ENCODE assay signal across 15 mouse cellular contexts in genomic region chr17:56587773-56588172, GRCm38 (mm10). TPM values are rescaled to one million over a fixed set of nuclear protein-coding genes. Genes with fewer than 3 reads are reported as not detected.
DNase-seq lines count a peak whose midpoint lies in the region; ATAC-seq and TF ChIP-seq lines count a peak whose summit lies in the region.
"Had no signal": no experiment of that assay in that cellular context is flagged by ENCODE, and none has a peak within 500 bp of the region (broad histone marks: within the 10 kb centered on the region; RNA-seq: fewer than 3 reads in every experiment).

No protein-coding gene starts in this region.

- no peak for ATAC-seq in forebrain, embryonic 12.5 days (ENCODE audit: low FRiP score)
- ATAC-seq in forebrain, postnatal 0 days, result no peak
- ATAC-seq in hindbrain, embryonic 11.5 days (ENCODE audit: low FRiP score), result no peak
- no peak for ATAC-seq in hindbrain, postnatal 0 days
- ATAC-seq in midbrain, embryonic 13.5 days, result no peak
- ATAC-seq in midbrain, embryonic 11.5 days (ENCODE audit: low FRiP score), result no peak
- ATAC-seq: intestine, embryonic 15.5 days had no signal

- no peak overlapping the region for H3ac ChIP-seq in myocyte (ENCODE audit: control insufficient read depth, insufficient read length)

- H3K4me2 ChIP-seq in forebrain, embryonic 12.5 days, result no peak overlapping the region
- no peak overlapping the region for H3K4me2 ChIP-seq in forebrain, postnatal 0 days (ENCODE audit: low read depth)
- no peak overlapping the region for H3K4me2 ChIP-seq in hindbrain, embryonic 11.5 days (replicated peaks; ENCODE audit: low read depth, low read length)
- no peak overlapping the region for H3K4me2 ChIP-seq in hindbrain, postnatal 0 days (ENCODE audit: low read depth, low read length)
- H3K4me2 ChIP-seq in midbrain, embryonic 13.5 days (replicated peaks), result peak overlapping the region; percentile 82
- H3K4me2 ChIP-seq in midbrain, embryonic 11.5 days, result no peak overlapping the region
- H3K4me2 ChIP-seq in myocyte (ENCODE audit: low read depth), result peak overlapping the region; percentile 94
- H3K4me2 ChIP-seq: intestine, embryonic 15.5 days; lung, embryonic 14.5 days had no signal

- peaks cover 44% of the 10 kb centered on the region for H3K4me1 ChIP-seq in forebrain, embryonic 12.5 days
- peaks cover 23% of the 10 kb centered on the region for H3K4me1 ChIP-seq in forebrain, postnatal 0 days (ENCODE audit: insufficient read depth)
- H3K4me1 ChIP-seq in hindbrain, embryonic 11.5 days (replicated peaks; ENCODE audit: control insufficient read depth, insufficient read depth, low read length), result peaks cover 16% of the 10 kb centered on the region
- peaks cover 16% of the 10 kb centered on the region for H3K4me1 ChIP-seq in hindbrain, postnatal 0 days (ENCODE audit: insufficient read depth, low read length)
- peaks cover 65% of the 10 kb centered on the region for H3K4me1 ChIP-seq in midbrain, embryonic 13.5 days (replicated peaks)
- peaks cover 24% of the 10 kb centered on the region for H3K4me1 ChIP-seq in midbrain, embryonic 11.5 days (ENCODE audit: control insufficient read depth, insufficient read depth, low read length)

- no peak for TF ChIP-seq CTCF in forebrain, postnatal 0 days (IDR thresholded peaks at IDR 0.05; ENCODE audit: low read depth)
- TF ChIP-seq CTCF in hindbrain, postnatal 0 days (IDR thresholded peaks at IDR 0.05; ENCODE audit: low read depth), result no peak

- TF ChIP-seq POLR2A in myocyte (IDR thresholded peaks at IDR 0.05; ENCODE audit: insufficient read length, low read depth), result no peak

- 74% methylated on average over 1 of the region's 1 CpGs for WGBS in forebrain, embryonic 12.5 days
- WGBS in forebrain, postnatal 0 days, result 84% methylated on average over 1 of the region's 1 CpGs
- WGBS in hindbrain, embryonic 11.5 days, result 95% methylated on average over 1 of the region's 1 CpGs
- 42% methylated on average over 1 of the region's 1 CpGs for WGBS in hindbrain, postnatal 0 days
- WGBS in midbrain, embryonic 13.5 days, result 75% methylated on average over 1 of the region's 1 CpGs
- WGBS in midbrain, embryonic 11.5 days, result 85% methylated on average over 1 of the region's 1 CpGs

- H3K36me3 ChIP-seq in forebrain, embryonic 12.5 days (replicated peaks), result peaks cover 68% of the 10 kb centered on the region
- H3K36me3 ChIP-seq in forebrain, postnatal 0 days (ENCODE audit: insufficient read depth), result peaks cover 61% of the 10 kb centered on the region
- H3K36me3 ChIP-seq in hindbrain, embryonic 11.5 days (ENCODE audit: control insufficient read depth, insufficient read depth, low read length), result peaks cover 28% of the 10 kb centered on the region
- peaks cover 42% of the 10 kb centered on the region for H3K36me3 ChIP-seq in hindbrain, postnatal 0 days (ENCODE audit: insufficient read depth, low read length)
- peaks cover 66% of the 10 kb centered on the region for H3K36me3 ChIP-seq in midbrain, embryonic 13.5 days
- peaks cover 30% of the 10 kb centered on the region for H3K36me3 ChIP-seq in midbrain, embryonic 11.5 days (ENCODE audit: control insufficient read depth, insufficient read depth, low read length)
- peaks cover 36% of the 10 kb centered on the region for H3K36me3 ChIP-seq in myocyte (ENCODE audit: control insufficient read depth, insufficient read depth)

- no peak overlapping the region for H3K9ac ChIP-seq in forebrain, embryonic 12.5 days
- H3K9ac ChIP-seq in forebrain, postnatal 0 days, result no peak overlapping the region
- H3K9ac ChIP-seq in hindbrain, embryonic 11.5 days (ENCODE audit: low read depth, low read length), result no peak overlapping the region
- H3K9ac ChIP-seq in hindbrain, postnatal 0 days (replicated peaks; ENCODE audit: low read length), result no peak overlapping the region
- 0 out of 2 replicates have a peak overlapping the region, but pooled peaks have one; percentile 95 for H3K9ac ChIP-seq in midbrain, embryonic 13.5 days (replicated peaks)
- H3K9ac ChIP-seq in midbrain, embryonic 11.5 days (ENCODE audit: low read length), result no peak overlapping the region
- H3K9ac ChIP-seq: intestine, embryonic 15.5 days; lung, embryonic 14.5 days had no signal

- 0 out of 2 replicates have a peak overlapping the region, but pooled peaks have one; percentile 31 for H3K27ac ChIP-seq in forebrain, embryonic 12.5 days
- no peak overlapping the region for H3K27ac ChIP-seq in forebrain, postnatal 0 days (ENCODE audit: low read depth, low read length)
- H3K27ac ChIP-seq in hindbrain, embryonic 11.5 days (ENCODE audit: low read depth, low read length), result no peak overlapping the region
- H3K27ac ChIP-seq in hindbrain, postnatal 0 days, result no peak overlapping the region
- H3K27ac ChIP-seq in midbrain, embryonic 13.5 days, result no peak overlapping the region
- no peak overlapping the region for H3K27ac ChIP-seq in midbrain, embryonic 11.5 days (ENCODE audit: low read depth, low read length)
- H3K27ac ChIP-seq: heart, adult 2 months; intestine, embryonic 15.5 days had no signal

- H3K27me3 ChIP-seq in forebrain, embryonic 12.5 days, result no peaks in the 10 kb centered on the region
- H3K27me3 ChIP-seq in forebrain, postnatal 0 days (ENCODE audit: insufficient read depth, low read length), result no peaks in the 10 kb centered on the region
- H3K27me3 ChIP-seq in hindbrain, embryonic 11.5 days (ENCODE audit: control insufficient read depth, insufficient read depth, low read length), result no peaks in the 10 kb centered on the region
- no peaks in the 10 kb centered on the region for H3K27me3 ChIP-seq in hindbrain, postnatal 0 days (ENCODE audit: insufficient read depth, low read length)
- no peaks in the 10 kb centered on the region for H3K27me3 ChIP-seq in midbrain, embryonic 13.5 days
- no peaks in the 10 kb centered on the region for H3K27me3 ChIP-seq in midbrain, embryonic 11.5 days (ENCODE audit: control insufficient read depth, insufficient read depth, low read length)
- H3K27me3 ChIP-seq in myocyte (ENCODE audit: control insufficient read depth, insufficient read depth, insufficient read length), result no peaks in the 10 kb centered on the region
- H3K27me3 ChIP-seq: intestine, embryonic 15.5 days had no signal

- H3K4me3 ChIP-seq in forebrain, embryonic 12.5 days (replicated peaks), result 0 out of 2 replicates have a peak overlapping the region, but pooled peaks have one; percentile 8
- H3K4me3 ChIP-seq in forebrain, postnatal 0 days (ENCODE audit: low read depth, low read length), result no peak overlapping the region
- H3K4me3 ChIP-seq in hindbrain, embryonic 11.5 days (ENCODE audit: low read depth, low read length), result peak overlapping the region; percentile 14; the same call in 1 of the 2 replicates
- H3K4me3 ChIP-seq in hindbrain, postnatal 0 days (ENCODE audit: low read length), result no peak overlapping the region
- H3K4me3 ChIP-seq in midbrain, embryonic 13.5 days (replicated peaks), result peak overlapping the region; percentile 93; the same call in 1 of the 2 replicates
- no peak overlapping the region for H3K4me3 ChIP-seq in midbrain, embryonic 11.5 days (ENCODE audit: low read depth, low read length)
- no peak overlapping the region for H3K4me3 ChIP-seq in myocyte
- H3K4me3 ChIP-seq: heart, adult 2 months; intestine, embryonic 15.5 days had no signal

- peaks cover 88% of the 10 kb centered on the region for H3K79me2 ChIP-seq in myocyte (ENCODE audit: control insufficient read depth, insufficient read depth)

- no peak for DNase-seq in forebrain, postnatal 0 days
- no peak for DNase-seq in hindbrain, embryonic 11.5 days (ENCODE audit: low spot score)
- no peak for DNase-seq in hindbrain, postnatal 0 days (ENCODE audit: low spot score)
- no peak for DNase-seq in midbrain, embryonic 11.5 days (ENCODE audit: low spot score, missing footprints)
- no peak for DNase-seq in layer of hippocampus, adult 18-20 months (ENCODE audit: low spot score in 2 of 2)
- DNase-seq: adrenal gland, adult 2 months; cerebellum, adult 9-10 months; heart, adult 2 months; lung, embryonic 14.5 days; right cerebral cortex, postnatal 14 days; thymus, adult 2 months had no signal

- no peaks in the 10 kb centered on the region for H3K9me3 ChIP-seq in forebrain, embryonic 12.5 days
- no peaks in the 10 kb centered on the region for H3K9me3 ChIP-seq in forebrain, postnatal 0 days (ENCODE audit: low read length)
- H3K9me3 ChIP-seq in hindbrain, embryonic 11.5 days (ENCODE audit: control insufficient read depth, low read length), result no peaks in the 10 kb centered on the region
- no peaks in the 10 kb centered on the region for H3K9me3 ChIP-seq in hindbrain, postnatal 0 days (ENCODE audit: low read length)
- no peaks in the 10 kb centered on the region for H3K9me3 ChIP-seq in midbrain, embryonic 13.5 days
- H3K9me3 ChIP-seq in midbrain, embryonic 11.5 days (ENCODE audit: control insufficient read depth, low read length), result no peaks in the 10 kb centered on the region
- H3K9me3 ChIP-seq: intestine, embryonic 15.5 days had no signal

RNA-seq across cellular contexts. Expression of gene Safb, which starts 3.1 kb away (rescaled TPM):
- 180 and 187 TPM in 2 replicates for polyA plus RNA-seq in forebrain, embryonic 12.5 days (2016; fragmentation: Nextera tagmentation; extraction: Ambion mirVana)
- 56.0 and 71.7 TPM in 2 replicates for total RNA-seq in forebrain, postnatal 0 days (2014; rRNA removed)
- polyA plus RNA-seq in forebrain, postnatal 0 days (2015; fragmentation: Nextera tagmentation; extraction: Ambion mirVana), result 61.8 and 82.8 TPM in 2 replicates
- 93.7 and 105 TPM in 2 replicates for polyA plus RNA-seq in hindbrain, embryonic 11.5 days (2014; fragmentation: Nextera tagmentation; extraction: Ambion mirVana)
- total RNA-seq in hindbrain, postnatal 0 days (2014; rRNA removed), result 40.8 and 47.0 TPM in 2 replicates
- 71.7 and 85.0 TPM in 2 replicates for polyA plus RNA-seq in hindbrain, postnatal 0 days (2015; fragmentation: Nextera tagmentation; extraction: Ambion mirVana)
- 112 and 127 TPM in 2 replicates for polyA plus RNA-seq in midbrain, embryonic 13.5 days (2015; fragmentation: Nextera tagmentation; extraction: Ambion mirVana)
- polyA plus RNA-seq in midbrain, embryonic 11.5 days (2014; fragmentation: Nextera tagmentation; extraction: Ambion mirVana), result 110 and 113 TPM in 2 replicates
- polyA plus RNA-seq in myocyte (2012; fragmentation: generic; extraction: Trizol), result 58.9 TPM
- 100 to 1,000 TPM; 162 to 163 TPM for total RNA-seq in layer of hippocampus, adult 18-20 months (2021)

RNA-seq across cellular contexts. Expression of gene Safb2, which starts 3.4 kb away (rescaled TPM):
- polyA plus RNA-seq in forebrain, embryonic 12.5 days (2016; fragmentation: Nextera tagmentation; extraction: Ambion mirVana), result 100 and 104 TPM in 2 replicates
- 27.2 and 35.1 TPM in 2 replicates for total RNA-seq in forebrain, postnatal 0 days (2014; rRNA removed)
- polyA plus RNA-seq in forebrain, postnatal 0 days (2015; fragmentation: Nextera tagmentation; extraction: Ambion mirVana), result 25.0 and 36.7 TPM in 2 replicates
- 47.6 and 56.1 TPM in 2 replicates for polyA plus RNA-seq in hindbrain, embryonic 11.5 days (2014; fragmentation: Nextera tagmentation; extraction: Ambion mirVana)
- total RNA-seq in hindbrain, postnatal 0 days (2014; rRNA removed), result 34.1 and 45.2 TPM in 2 replicates
- 48.4 and 52.5 TPM in 2 replicates for polyA plus RNA-seq in hindbrain, postnatal 0 days (2015; fragmentation: Nextera tagmentation; extraction: Ambion mirVana)
- 74.1 and 89.0 TPM in 2 replicates for polyA plus RNA-seq in midbrain, embryonic 13.5 days (2015; fragmentation: Nextera tagmentation; extraction: Ambion mirVana)
- polyA plus RNA-seq in midbrain, embryonic 11.5 days (2014; fragmentation: Nextera tagmentation; extraction: Ambion mirVana), result 45.8 and 46.5 TPM in 2 replicates
- polyA plus RNA-seq in myocyte (2012; fragmentation: generic; extraction: Trizol), result 35.3 TPM
- 100 to 1,000 TPM; 116 to 133 TPM for total RNA-seq in layer of hippocampus, adult 18-20 months (2021)

RNA-seq across cellular contexts. Expression of gene 2410015M20Rik, which starts 21.8 kb away (rescaled TPM):
- polyA plus RNA-seq in forebrain, embryonic 12.5 days (2016; fragmentation: Nextera tagmentation; extraction: Ambion mirVana), result 170 and 173 TPM in 2 replicates
- 66.0 and 124 TPM in 2 replicates for total RNA-seq in forebrain, postnatal 0 days (2014; rRNA removed)
- polyA plus RNA-seq in forebrain, postnatal 0 days (2015; fragmentation: Nextera tagmentation; extraction: Ambion mirVana), result 208 and 263 TPM in 2 replicates
- 184 and 192 TPM in 2 replicates for polyA plus RNA-seq in hindbrain, embryonic 11.5 days (2014; fragmentation: Nextera tagmentation; extraction: Ambion mirVana)
- 65.8 and 79.7 TPM in 2 replicates for total RNA-seq in hindbrain, postnatal 0 days (2014; rRNA removed)
- polyA plus RNA-seq in hindbrain, postnatal 0 days (2015; fragmentation: Nextera tagmentation; extraction: Ambion mirVana), result 222 and 247 TPM in 2 replicates
- polyA plus RNA-seq in midbrain, embryonic 13.5 days (2015; fragmentation: Nextera tagmentation; extraction: Ambion mirVana), result 198 and 199 TPM in 2 replicates
- 182 and 195 TPM in 2 replicates for polyA plus RNA-seq in midbrain, embryonic 11.5 days (2014; fragmentation: Nextera tagmentation; extraction: Ambion mirVana)
- polyA plus RNA-seq in myocyte (2012; fragmentation: generic; extraction: Trizol), result 587 TPM
- total RNA-seq in layer of hippocampus, adult 18-20 months (2021), result 100 to 1,000 TPM; 143 to 147 TPM

RNA-seq across cellular contexts. Expression of gene Rpl36, which starts 25.4 kb away (rescaled TPM):
- polyA plus RNA-seq in forebrain, embryonic 12.5 days (2016; fragmentation: Nextera tagmentation; extraction: Ambion mirVana), result 1,181 and 1,289 TPM in 2 replicates
- total RNA-seq in forebrain, postnatal 0 days (2014; rRNA removed), result 807 and 1,399 TPM in 2 replicates
- polyA plus RNA-seq in forebrain, postnatal 0 days (2015; fragmentation: Nextera tagmentation; extraction: Ambion mirVana), result 1,145 and 1,575 TPM in 2 replicates
- polyA plus RNA-seq in hindbrain, embryonic 11.5 days (2014; fragmentation: Nextera tagmentation; extraction: Ambion mirVana), result 1,258 and 1,259 TPM in 2 replicates
- total RNA-seq in hindbrain, postnatal 0 days (2014; rRNA removed), result 939 and 1,848 TPM in 2 replicates
- 1,254 and 1,260 TPM in 2 replicates for polyA plus RNA-seq in hindbrain, postnatal 0 days (2015; fragmentation: Nextera tagmentation; extraction: Ambion mirVana)
- 1,197 and 1,215 TPM in 2 replicates for polyA plus RNA-seq in midbrain, embryonic 13.5 days (2015; fragmentation: Nextera tagmentation; extraction: Ambion mirVana)
- 1,209 and 1,332 TPM in 2 replicates for polyA plus RNA-seq in midbrain, embryonic 11.5 days (2014; fragmentation: Nextera tagmentation; extraction: Ambion mirVana)
- 3,746 TPM for polyA plus RNA-seq in myocyte (2012; fragmentation: generic; extraction: Trizol)
- 100 to 1,000 TPM; 414 to 418 TPM for total RNA-seq in layer of hippocampus, adult 18-20 months (2021)

RNA-seq across cellular contexts. Expression of gene Gm20219, which starts 33.6 kb away (rescaled TPM):
- polyA plus RNA-seq in forebrain, embryonic 12.5 days (2016; fragmentation: Nextera tagmentation; extraction: Ambion mirVana), result 0.87 and 1.4 TPM in 2 replicates
- 0.33 TPM in 1 of 2 replicates, not detected in the other for total RNA-seq in forebrain, postnatal 0 days (2014; rRNA removed)
- polyA plus RNA-seq in forebrain, postnatal 0 days (2015; fragmentation: Nextera tagmentation; extraction: Ambion mirVana), result 0.29 and 0.40 TPM in 2 replicates
- 1.0 and 1.1 TPM in 2 replicates for polyA plus RNA-seq in hindbrain, embryonic 11.5 days (2014; fragmentation: Nextera tagmentation; extraction: Ambion mirVana)
- 0.10 and 0.54 TPM in 2 replicates for total RNA-seq in hindbrain, postnatal 0 days (2014; rRNA removed)
- polyA plus RNA-seq in hindbrain, postnatal 0 days (2015; fragmentation: Nextera tagmentation; extraction: Ambion mirVana), result 0.37 and 0.55 TPM in 2 replicates
- polyA plus RNA-seq in midbrain, embryonic 13.5 days (2015; fragmentation: Nextera tagmentation; extraction: Ambion mirVana), result 0.90 and 1.3 TPM in 2 replicates
- polyA plus RNA-seq in midbrain, embryonic 11.5 days (2014; fragmentation: Nextera tagmentation; extraction: Ambion mirVana), result 0.45 and 0.58 TPM in 2 replicates
- 0.28 TPM for polyA plus RNA-seq in myocyte (2012; fragmentation: generic; extraction: Trizol)
- 1 to 10 TPM; 2.6 to 4.0 TPM for total RNA-seq in layer of hippocampus, adult 18-20 months (2021)

Comparison
In these comparisons a context has a peak if more than half of its experiments do, and no peak if none do; other contexts are left out.
1. H3K4me2 ChIP-seq: peak in midbrain, embryonic 13.5 days (single experiment) and myocyte (single experiment); none in forebrain, embryonic 12.5 days (single experiment), forebrain, postnatal 0 days (single experiment), hindbrain, embryonic 11.5 days (single experiment), hindbrain, postnatal 0 days (single experiment) and midbrain, embryonic 11.5 days (single experiment).
2. H3K4me3 ChIP-seq: peak in forebrain, embryonic 12.5 days (single experiment), hindbrain, embryonic 11.5 days (single experiment) and midbrain, embryonic 13.5 days (single experiment); none in forebrain, postnatal 0 days (single experiment), hindbrain, postnatal 0 days (single experiment), midbrain, embryonic 11.5 days (single experiment) and myocyte (single experiment).